Mouse (Mus musculus): Measurements from ENCODE around the gene Gm20479.

Gm20479 gene

GRCm38 (mm10) chr7:27356861-27357594, at the start of gene Gm20479:
Gene Gm20479, minus strand, starts transcription at chr7:27357419.
- DNase-seq (ENCODE audit: low spot score), result peak; percentile 80

- DNase-seq (ENCODE audit: low spot score), result no peak
Observed at GRCm38 (mm10) chr7:27406481-27406880, 49.3 kb upstream of the Gm20479 start.

GRCm38 (mm10) chr7:27404203-27404942, 47.2 kb upstream of the Gm20479 start:
- DNase-seq (ENCODE audit: low spot score), result no peak

GRCm38 (mm10) chr7:27402675-27403074, 45.5 kb upstream of the Gm20479 start:
- no peak for DNase-seq (ENCODE audit: low spot score)

- DNase-seq (ENCODE audit: low spot score), result no peak
Observed at GRCm38 (mm10) chr7:27400545-27400944, 43.3 kb upstream of the Gm20479 start.

GRCm38 (mm10) chr7:27397048-27397949, 40.1 kb upstream of the Gm20479 start:
- DNase-seq (ENCODE audit: low spot score), result peak; percentile 91

GRCm38 (mm10) chr7:27396184-27397047, 39.2 kb upstream of the Gm20479 start:
- peak; percentile 59 for DNase-seq (ENCODE audit: low spot score)

GRCm38 (mm10) chr7:27395521-27396183, 38.4 kb upstream of the Gm20479 start:
- DNase-seq (ENCODE audit: low spot score), result peak; percentile 66

- DNase-seq (ENCODE audit: low spot score), result no peak
Observed at GRCm38 (mm10) chr7:27391416-27391815, 34.2 kb upstream of the Gm20479 start.

GRCm38 (mm10) chr7:27389213-27389612, 32.0 kb upstream of the Gm20479 start:
- DNase-seq (ENCODE audit: low spot score), result peak; percentile 12

- peak; percentile 11 for DNase-seq (ENCODE audit: low spot score)
Observed at GRCm38 (mm10) chr7:27384731-27385130, 27.5 kb upstream of the Gm20479 start.

GRCm38 (mm10) chr7:27384134-27384533, 26.9 kb upstream of the Gm20479 start:
- no peak for DNase-seq (ENCODE audit: low spot score)

GRCm38 (mm10) chr7:27383233-27383632, 26.0 kb upstream of the Gm20479 start:
- DNase-seq (ENCODE audit: low spot score), result peak; percentile 32

GRCm38 (mm10) chr7:27381560-27381959, 24.3 kb upstream of the Gm20479 start:
- no peak for DNase-seq (ENCODE audit: low spot score)

GRCm38 (mm10) chr7:27381009-27381408, 23.8 kb upstream of the Gm20479 start:
- DNase-seq (ENCODE audit: low spot score), result no peak

- DNase-seq (ENCODE audit: low spot score), result no peak
Observed at GRCm38 (mm10) chr7:27379836-27380235, 22.6 kb upstream of the Gm20479 start.

- no peak for DNase-seq (ENCODE audit: low spot score)
Observed at GRCm38 (mm10) chr7:27378431-27378830, 21.2 kb upstream of the Gm20479 start.

- DNase-seq (ENCODE audit: low spot score), result no peak
Observed at GRCm38 (mm10) chr7:27375274-27375673, 18.1 kb upstream of the Gm20479 start.

GRCm38 (mm10) chr7:27371715-27372462, 14.7 kb upstream of the Gm20479 start:
- no peak for DNase-seq (ENCODE audit: low spot score)

GRCm38 (mm10) chr7:27369111-27369510, 11.9 kb upstream of the Gm20479 start:
- DNase-seq (ENCODE audit: low spot score), result no peak
